Mouse (Mus musculus) layer of hippocampus, postnatal 14 days (tissue): Measurements from ENCODE around the gene Otogl. TPM values are rescaled to one million over a fixed set of nuclear protein-coding genes. Genes with fewer than 3 reads are reported as not detected.

ENCODE experiments used
- DNase-seq, 2 experiments: peaks; one replicate each; pipeline ENCODE4 v3.0.0; 2021 to 2022; ENCODE audit warnings: low spot score in 2 of 2, mixed read lengths in 1 of 2
- long read RNA-seq, 2 experiments: library from polyadenylated mRNA; stranded (forward); transcript quantifications; one replicate each; pipeline ENCODE4 v2.0.0; 2021
- total RNA-seq, 2 experiments: library from RNA; stranded (reverse); gene quantifications; 2 replicates each; pipeline ENCODE4 v1.2.3; 2021

The Otogl gene
- 1 to 10 TPM in 1 of 2 experiments, under 1 TPM in 1; 0.91 to 1.1 TPM for total RNA-seq
- long read RNA-seq, experiment 1, result 0 reads
- long read RNA-seq, experiment 2, partial matches to known transcripts, result 0 of 2 reads
- long read RNA-seq, experiment 2, other reads (novel, unspliced or antisense), result 2 of 2 reads

DNA sequence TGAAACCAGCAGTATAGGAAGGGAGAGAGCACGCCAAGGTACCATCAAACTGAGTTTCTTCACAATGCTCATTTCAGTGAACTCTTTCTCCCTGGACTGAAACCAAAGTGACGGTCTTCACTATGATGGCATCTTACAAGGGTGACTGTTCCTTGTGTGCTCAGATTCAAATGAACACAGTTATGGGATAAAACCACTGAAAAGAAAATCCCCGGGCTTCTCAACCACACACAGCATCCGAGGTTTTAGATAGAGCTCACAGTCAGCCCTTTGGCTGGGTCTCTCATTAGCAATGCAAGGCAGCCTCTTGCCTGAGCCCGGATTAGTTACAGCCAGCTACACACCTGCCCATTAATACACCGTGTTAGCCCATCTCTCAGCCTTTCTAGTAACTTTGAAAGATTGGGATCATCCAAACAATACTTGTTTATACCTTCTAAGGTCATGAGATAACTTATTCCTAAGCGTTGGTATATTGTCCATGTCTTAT is at the start of gene Otogl:
TSS of gene Otogl (minus strand) at position 51 of the 490 bp plus-strand sequence.
- DNase-seq, result no peak

DNA sequence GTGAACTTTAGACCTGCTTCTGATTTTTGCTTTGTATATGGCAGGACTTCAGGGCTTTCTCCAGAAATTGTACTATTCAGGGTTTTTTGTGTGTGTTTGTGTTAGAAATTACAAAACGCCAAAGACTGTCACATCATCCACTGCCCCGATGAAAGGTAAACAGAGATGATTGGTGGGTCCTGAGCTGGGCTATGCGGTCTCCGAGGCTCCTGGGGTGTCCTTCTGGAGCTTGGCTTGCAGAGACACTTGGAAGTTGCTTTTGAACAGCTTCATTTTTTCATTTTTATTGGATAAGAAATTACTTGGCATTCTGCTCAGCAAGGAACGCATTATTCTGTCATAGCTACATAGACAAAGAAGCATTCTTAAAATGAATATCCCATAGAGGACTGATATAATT is 44.7 kb upstream of the Otogl start:
- DNase-seq, result no peak

DNA sequence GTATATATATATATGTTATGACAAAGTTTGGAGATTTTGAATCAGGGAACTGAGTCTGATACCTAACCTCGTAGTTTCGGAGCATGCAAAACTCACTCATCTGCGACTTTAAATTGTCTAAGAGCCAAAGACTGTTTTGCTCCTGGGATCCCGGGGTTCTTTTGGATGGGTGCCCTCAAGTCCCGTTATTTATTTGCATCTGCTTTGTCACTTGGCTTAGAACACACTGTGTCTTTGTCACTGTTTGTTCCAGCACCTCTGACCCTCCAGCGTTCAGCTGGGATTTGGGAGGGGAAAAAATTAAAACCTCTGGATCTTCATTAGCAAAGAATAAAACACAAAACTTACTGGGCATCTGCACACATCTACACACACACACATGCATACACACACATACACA is 42.5 kb upstream of the Otogl start:
- no peak for DNase-seq

DNA sequence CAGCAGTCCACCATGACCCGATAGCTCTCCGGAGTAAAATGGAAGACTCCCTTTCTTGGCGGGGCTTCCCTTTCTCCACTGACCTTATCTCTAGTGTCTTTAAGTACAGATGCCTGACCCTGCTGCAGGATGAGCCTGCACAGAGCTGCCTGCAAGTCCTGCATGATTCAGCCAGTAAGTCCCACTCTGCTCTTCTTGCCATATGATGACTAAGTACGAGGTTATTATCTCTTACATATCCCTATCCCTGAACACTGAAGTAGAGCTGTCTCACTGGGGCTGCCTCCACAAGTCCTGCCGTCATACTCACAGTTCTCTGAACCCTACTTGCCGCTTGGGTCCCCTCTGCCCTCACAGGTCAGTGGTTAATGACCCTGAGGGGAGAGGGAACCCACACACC is 39.7 kb upstream of the Otogl start:
- no peak for DNase-seq

DNA sequence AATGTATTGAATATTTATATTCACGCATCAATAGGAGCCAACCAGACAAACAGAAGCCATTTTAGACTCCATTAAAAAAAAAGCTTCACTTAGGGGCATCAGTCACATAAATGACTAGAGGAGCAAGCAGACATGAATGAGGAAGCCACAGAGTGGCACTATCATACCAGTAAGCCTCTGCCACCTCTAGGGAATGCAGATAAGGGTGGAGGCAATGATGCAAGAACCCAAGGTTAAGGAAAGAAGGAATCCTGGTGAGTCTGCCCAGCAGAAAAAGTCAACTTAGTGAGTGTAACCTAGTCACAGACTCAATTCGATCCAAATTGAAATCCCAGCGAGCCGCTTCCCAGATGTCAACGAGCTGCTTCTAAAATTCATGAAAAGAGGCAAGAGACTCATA is 38.0 kb upstream of the Otogl start:
- no peak for DNase-seq

DNA sequence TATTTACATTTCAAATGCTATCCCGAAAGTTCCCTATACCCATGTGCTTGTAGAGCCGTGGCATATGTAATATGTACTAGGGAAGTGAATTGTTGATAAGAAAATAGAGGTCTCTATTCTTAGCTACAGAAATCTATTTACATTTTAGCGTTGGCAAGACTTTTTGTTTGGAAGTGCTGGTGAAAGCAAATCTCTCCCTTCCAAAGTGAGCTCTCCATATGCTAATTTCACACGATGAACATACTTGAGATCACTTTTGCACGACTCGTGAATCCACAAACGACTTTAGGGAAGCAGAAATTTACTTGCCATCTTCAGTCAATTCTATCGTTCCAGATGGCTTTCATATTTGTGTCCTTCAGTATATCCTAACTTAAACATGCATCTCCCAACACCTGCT is 36.7 kb upstream of the Otogl start:
- no peak for DNase-seq

GRCm38 (mm10) chr10:107948038-107948437 is 36.1 kb upstream of the Otogl start:
- DNase-seq, result no peak

GRCm38 (mm10) chr10:107946348-107946747 is 34.4 kb upstream of the Otogl start:
- DNase-seq, result no peak

GRCm38 (mm10) chr10:107943859-107944258 is 31.9 kb upstream of the Otogl start:
- DNase-seq, result no peak

GRCm38 (mm10) chr10:107941188-107941900 is 29.4 kb upstream of the Otogl start:
- DNase-seq, result no peak

DNA sequence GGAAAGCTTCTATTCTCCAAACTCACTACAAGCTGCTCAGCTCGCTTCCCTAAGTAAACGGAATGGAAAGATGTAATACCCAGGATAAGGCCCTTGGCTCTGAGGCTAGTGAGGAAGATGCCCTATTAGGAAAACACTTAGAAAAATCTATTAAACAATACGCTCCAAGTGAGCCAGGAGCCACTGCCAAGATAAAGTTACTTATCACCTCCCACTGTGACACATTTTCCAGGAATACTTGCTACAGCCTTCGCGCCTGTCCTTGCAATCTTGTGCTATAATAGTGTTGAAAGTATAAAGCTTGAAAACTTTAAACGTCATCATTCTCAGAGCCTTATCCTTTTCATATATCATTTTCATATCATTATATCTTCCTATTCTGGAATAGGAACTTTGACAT is 28.4 kb upstream of the Otogl start:
- no peak for DNase-seq

GRCm38 (mm10) chr10:107939821-107940220 is 27.9 kb upstream of the Otogl start:
- no peak for DNase-seq

DNA sequence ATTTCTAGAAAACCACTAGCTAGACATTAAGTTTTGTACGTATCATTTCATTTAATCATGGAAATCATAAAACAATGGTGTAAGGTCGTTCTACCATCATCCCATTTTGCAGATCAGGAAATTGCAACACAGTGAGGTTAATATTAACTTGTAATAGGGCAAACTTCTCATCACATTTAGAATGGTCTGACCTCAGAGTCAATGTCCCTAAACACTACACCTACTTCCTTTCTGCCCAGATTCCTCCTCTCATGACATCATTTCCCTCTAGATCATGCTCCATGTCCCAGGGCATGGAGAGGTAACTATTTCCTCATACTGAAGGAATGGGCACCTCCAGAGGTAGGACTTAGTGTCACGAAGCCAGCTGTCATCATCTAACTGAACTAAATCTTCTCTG is 22.1 kb upstream of the Otogl start:
- DNase-seq, result no peak

DNA sequence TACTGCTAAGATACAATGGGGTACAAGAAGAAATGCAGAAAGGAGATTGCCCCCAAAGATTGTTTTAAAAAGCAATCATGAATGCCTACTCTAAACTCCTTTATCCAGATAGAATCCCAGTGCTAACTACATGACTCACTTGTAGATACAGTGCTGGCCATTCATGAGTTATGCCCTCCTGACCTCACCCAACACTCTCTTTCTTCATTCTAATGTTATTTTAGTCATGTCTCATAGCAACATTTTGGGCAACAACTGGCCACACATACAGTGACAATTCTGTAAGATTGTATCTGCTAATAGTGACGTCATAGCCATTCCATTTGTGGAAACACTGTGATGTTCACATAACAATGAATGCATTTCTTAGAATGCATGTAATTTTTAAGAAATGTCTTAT is 21.6 kb upstream of the Otogl start:
- no peak for DNase-seq

DNA sequence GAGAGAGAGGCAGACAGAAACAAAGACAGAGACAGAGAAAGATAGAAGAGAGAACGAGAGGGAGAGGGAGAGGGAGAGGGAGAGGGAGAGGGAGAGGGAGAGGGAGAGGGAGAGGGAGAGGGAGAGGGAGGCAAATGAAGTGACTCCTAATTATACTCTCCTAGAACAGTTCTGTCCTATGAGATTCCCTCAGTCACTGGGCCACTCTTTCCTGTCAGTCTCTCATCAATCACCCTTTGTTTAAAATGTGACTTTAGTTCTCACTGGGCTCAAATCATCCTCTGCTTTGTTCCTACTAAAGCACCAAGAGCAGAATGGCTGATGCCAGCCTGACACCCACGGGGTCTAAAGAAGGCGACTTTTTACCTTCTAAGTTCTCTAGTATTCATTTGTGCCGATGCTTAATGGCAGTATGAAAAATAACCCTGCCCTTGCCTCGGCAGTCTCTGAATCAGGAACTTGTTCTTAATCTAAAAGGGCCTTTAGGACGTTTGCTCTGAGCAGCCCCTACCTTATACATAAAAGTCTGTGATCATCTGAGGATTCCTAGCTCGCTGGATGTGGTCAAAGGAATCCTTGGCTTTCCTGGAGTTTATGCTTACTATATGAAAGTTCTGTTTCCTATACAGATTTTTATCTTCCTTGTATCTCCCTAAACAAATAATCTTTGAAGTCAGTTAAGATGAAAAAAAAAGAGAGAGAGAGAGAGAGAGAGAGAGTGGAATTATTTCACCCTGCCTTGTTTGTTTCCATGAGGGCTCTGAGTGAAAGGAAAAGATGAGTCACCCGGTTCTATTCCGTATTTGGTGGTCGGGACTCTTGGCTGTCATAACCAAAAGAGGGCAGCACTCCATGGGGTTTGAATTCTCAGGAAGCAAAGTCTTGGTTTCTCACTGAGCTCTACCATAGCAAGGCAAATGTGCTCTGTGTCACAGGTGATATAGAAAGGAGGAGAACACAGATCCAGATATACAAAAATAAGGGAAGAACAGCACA is 20.2 kb upstream of the Otogl start:
- DNase-seq, result peak; percentile 34 to 80

DNA sequence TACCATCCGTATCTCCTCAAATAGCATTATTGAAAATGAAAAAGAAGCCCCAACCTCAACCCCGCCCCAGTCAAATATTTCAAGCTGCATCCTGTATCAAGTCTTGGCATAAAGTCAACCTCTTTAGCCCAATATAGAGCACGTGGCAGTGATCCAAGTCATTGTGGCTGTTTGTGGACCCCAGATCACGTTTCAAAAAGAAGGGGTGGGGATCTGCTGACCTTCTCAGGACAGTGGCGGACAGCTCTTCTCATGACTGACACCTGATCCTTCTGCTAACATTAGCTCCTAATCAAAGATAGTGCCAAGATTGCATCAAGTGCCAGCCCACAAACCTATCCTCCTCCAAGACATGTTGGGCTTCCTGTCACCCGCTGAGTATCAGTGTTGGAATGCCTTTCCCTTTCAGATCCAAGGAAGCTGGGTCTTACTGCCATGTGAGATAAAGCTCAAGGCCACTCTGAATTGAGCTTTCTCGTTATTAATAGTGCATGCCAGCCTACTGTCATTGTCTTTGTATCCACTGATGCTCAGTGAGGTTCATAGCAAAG is 18.6 kb upstream of the Otogl start:
- no peak for DNase-seq

GRCm38 (mm10) chr10:107925306-107925705 is 13.4 kb upstream of the Otogl start:
- DNase-seq, result no peak

DNA sequence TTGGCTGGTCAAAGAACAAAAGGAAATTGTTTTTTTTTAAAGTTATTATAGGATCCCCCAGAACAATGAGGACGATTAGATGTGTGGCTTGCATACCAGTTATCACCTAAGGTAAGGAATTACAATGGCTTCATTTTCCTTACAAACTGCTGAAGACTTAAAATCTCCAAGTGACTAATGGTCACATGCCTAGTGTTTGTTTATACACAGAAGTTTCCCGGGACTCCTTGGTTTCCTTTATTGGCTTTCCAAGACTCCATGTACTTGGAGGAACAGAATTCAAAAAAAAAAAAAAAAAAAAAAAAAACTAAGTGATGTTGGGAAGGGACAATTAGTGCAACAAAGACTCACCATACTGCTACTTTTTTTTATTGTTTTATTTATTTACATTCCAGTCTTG is 11.9 kb upstream of the Otogl start:
- no peak for DNase-seq

DNA sequence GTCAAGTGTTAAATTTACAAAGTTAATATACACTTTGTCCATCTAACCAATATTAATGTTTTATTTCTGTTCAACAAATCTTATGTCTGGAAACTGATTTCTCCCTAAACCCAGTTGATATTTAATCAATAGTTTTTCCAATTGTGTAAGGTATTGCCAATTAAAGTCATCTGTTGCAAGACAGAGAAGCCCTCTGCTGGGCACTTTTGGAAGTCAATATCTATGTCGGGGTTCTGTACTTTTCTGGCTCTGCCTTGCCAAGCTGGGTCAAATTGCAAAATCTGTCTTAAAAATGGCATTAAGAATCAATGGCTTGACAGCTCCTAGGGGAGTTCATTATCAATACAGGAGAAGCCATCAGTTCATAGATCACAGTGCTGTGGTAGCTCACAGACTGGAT is 10.8 kb upstream of the Otogl start:
- DNase-seq, result peak in 1 of 2 experiments; percentile 29

GRCm38 (mm10) chr10:107921549-107921948 is 9.6 kb upstream of the Otogl start:
- DNase-seq, result no peak

DNA sequence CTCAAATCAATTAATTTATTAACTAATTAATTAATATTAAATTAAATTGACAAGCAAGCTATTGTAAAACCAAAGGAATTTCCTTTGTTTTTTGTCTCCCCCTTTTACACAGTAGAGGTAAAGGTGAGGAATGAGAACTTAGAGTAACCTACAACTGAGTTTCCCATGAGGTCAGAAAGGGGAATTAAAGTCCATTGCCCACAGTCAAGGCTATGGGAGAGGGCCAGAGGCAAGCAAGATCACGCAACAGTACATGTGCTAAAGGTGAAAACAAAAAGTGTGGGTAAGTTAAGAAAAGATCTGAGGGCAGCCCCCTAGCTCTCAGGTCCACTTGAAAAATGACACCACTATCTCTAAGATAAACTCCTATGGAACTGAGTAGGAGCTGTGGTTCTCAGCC is 9.2 kb upstream of the Otogl start:
- no peak for DNase-seq

DNA sequence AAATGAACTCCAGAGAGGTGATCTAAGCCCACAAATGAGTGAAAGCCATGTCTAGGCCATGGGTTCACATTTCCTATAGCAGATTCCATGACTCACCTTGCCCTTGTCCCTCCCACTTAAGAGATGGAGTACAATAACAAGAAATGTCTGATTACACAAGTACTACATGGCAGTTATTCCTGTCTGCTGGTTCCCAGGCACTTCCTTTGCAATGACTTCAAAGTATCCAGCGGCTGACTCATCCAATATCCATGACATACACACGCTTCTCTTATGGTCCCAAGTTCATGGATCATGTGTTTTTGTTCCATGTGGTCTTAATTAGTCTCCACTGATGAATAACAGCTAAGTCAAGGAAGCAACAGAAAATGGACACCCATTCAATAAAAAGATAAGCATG is 1.1 kb upstream of the Otogl start:
- no peak for DNase-seq
